Mouse (Mus musculus): ENCODE results near the gene Pnkp. TPM values are rescaled to one million over a fixed set of nuclear protein-coding genes. Genes with fewer than 3 reads are reported as not detected.
A peak's percentile ranks its signal among the peaks of the same experiment; 100 is the strongest.

The Pnkp gene
- total and polyA plus RNA-seq, 2 experiments from 2014 or later = 29.8 to 30.5 TPM

- H3K9ac ChIP-seq = no peak overlapping the region
- no peak overlapping the region for H3K4me2 ChIP-seq (ENCODE audit: low read depth)
- H3K9me3 ChIP-seq (ENCODE audit: low read length) = no peaks in the 10 kb centered on the region
- H3K36me3 ChIP-seq (ENCODE audit: insufficient read depth) = peaks cover 24% of the 10 kb centered on the region
- no peak for TF ChIP-seq CTCF (IDR thresholded peaks at IDR 0.05; ENCODE audit: low read depth)
- H3K4me1 ChIP-seq (ENCODE audit: insufficient read depth) = peaks cover 8% of the 10 kb centered on the region; the same call in 1 of the 2 replicates
- no peak overlapping the region for H3K4me3 ChIP-seq (ENCODE audit: low read depth, low read length)
- DNase-seq = no peak
- WGBS = 80% methylated on average over 6 of the region's 6 CpGs
- 0 out of 2 replicates have a peak, but pooled peaks cover 8% of the 10 kb centered on the region for H3K27me3 ChIP-seq (ENCODE audit: insufficient read depth, low read length)
- no peak for ATAC-seq
- no peak overlapping the region for H3K27ac ChIP-seq (ENCODE audit: low read depth, low read length)
These were observed 18.9 kb upstream of the Pnkp start for GRCm38 (mm10) chr7:44838073-44838472.

GRCm38 (mm10) chr7:44839171-44839490 lies 17.8 kb upstream of the Pnkp start:
- Histone ChIP-seq H3K36me3 (ENCODE audit: insufficient read depth) (peaks cover 34% of the 10 kb centered on the region), H3K4me2 (ENCODE audit: low read depth) (peak overlapping the region; percentile 47), H3K27ac (ENCODE audit: low read depth, low read length) (no peak overlapping the region), H3K27me3 (ENCODE audit: insufficient read depth, low read length) (0 out of 2 replicates have a peak, but pooled peaks cover 8% of the 10 kb centered on the region), H3K9me3 (ENCODE audit: low read length) (no peaks in the 10 kb centered on the region), H3K4me1 (ENCODE audit: insufficient read depth) (peaks cover 8% of the 10 kb centered on the region; the same call in 1 of the 2 replicates), H3K4me3 (ENCODE audit: low read depth, low read length) (peak overlapping the region; percentile 28; the same call in 1 of the 2 replicates), H3K9ac (peak overlapping the region; percentile 46; the same call in 1 of the 2 replicates)
- peak; percentile 20 for ATAC-seq
- no peak for DNase-seq
- 28% methylated on average over 11 of the region's 11 CpGs for WGBS
- no peak for TF ChIP-seq CTCF (IDR thresholded peaks at IDR 0.05; ENCODE audit: low read depth)

- Histone ChIP-seq H3K4me2 (ENCODE audit: low read depth) (peak overlapping the region; percentile 47), H3K27me3 (ENCODE audit: insufficient read depth, low read length) (0 out of 2 replicates have a peak, but pooled peaks cover 8% of the 10 kb centered on the region), H3K9me3 (ENCODE audit: low read length) (no peaks in the 10 kb centered on the region), H3K4me3 (ENCODE audit: low read depth, low read length) (peak overlapping the region; percentile 28), H3K36me3 (ENCODE audit: insufficient read depth) (peaks cover 39% of the 10 kb centered on the region), H3K27ac (ENCODE audit: low read depth, low read length) (no peak overlapping the region), H3K9ac (peak overlapping the region; percentile 46), H3K4me1 (ENCODE audit: insufficient read depth) (peaks cover 8% of the 10 kb centered on the region; the same call in 1 of the 2 replicates)
- ATAC-seq (peak; percentile 68), DNase-seq (peak; percentile 73)
- TF ChIP-seq CTCF (IDR thresholded peaks at IDR 0.05; ENCODE audit: low read depth) = no peak
- WGBS = 2% methylated on average over 58 of the region's 58 CpGs
These were observed 17.3 kb upstream of the Pnkp start for GRCm38 (mm10) chr7:44839491-44840191.

GRCm38 (mm10) chr7:44840426-44840825 lies 16.5 kb upstream of the Pnkp start:
- Histone ChIP-seq H3K27ac (ENCODE audit: low read depth, low read length) (no peak overlapping the region), H3K36me3 (ENCODE audit: insufficient read depth) (peaks cover 47% of the 10 kb centered on the region), H3K27me3 (ENCODE audit: insufficient read depth, low read length) (0 out of 2 replicates have a peak, but pooled peaks cover 8% of the 10 kb centered on the region), H3K9me3 (ENCODE audit: low read length) (no peaks in the 10 kb centered on the region), H3K9ac (no peak overlapping the region), H3K4me3 (ENCODE audit: low read depth, low read length) (no peak overlapping the region), H3K4me2 (ENCODE audit: low read depth) (peak overlapping the region; percentile 47; the same call in 1 of the 2 replicates), H3K4me1 (ENCODE audit: insufficient read depth) (peaks cover 8% of the 10 kb centered on the region; the same call in 1 of the 2 replicates)
- no peak for TF ChIP-seq CTCF (IDR thresholded peaks at IDR 0.05; ENCODE audit: low read depth)
- 54% methylated on average over 14 of the region's 14 CpGs for WGBS
- DNase-seq = no peak
- no peak for ATAC-seq

- Histone ChIP-seq H3K4me1 (ENCODE audit: insufficient read depth) (peaks cover 8% of the 10 kb centered on the region; the same call in 1 of the 2 replicates), H3K9me3 (ENCODE audit: low read length) (no peaks in the 10 kb centered on the region), H3K27ac (ENCODE audit: low read depth, low read length) (no peak overlapping the region), H3K27me3 (ENCODE audit: insufficient read depth, low read length) (0 out of 2 replicates have a peak, but pooled peaks cover 8% of the 10 kb centered on the region), H3K4me3 (ENCODE audit: low read depth, low read length) (no peak overlapping the region), H3K4me2 (ENCODE audit: low read depth) (no peak overlapping the region), H3K36me3 (ENCODE audit: insufficient read depth) (peaks cover 62% of the 10 kb centered on the region), H3K9ac (no peak overlapping the region)
- DNase-seq (no peak), ATAC-seq (no peak)
- WGBS = 94% methylated on average over 8 of the region's 8 CpGs
- TF ChIP-seq CTCF (IDR thresholded peaks at IDR 0.05; ENCODE audit: low read depth) = no peak
These were observed 15.0 kb upstream of the Pnkp start for GRCm38 (mm10) chr7:44841825-44842463.

GRCm38 (mm10) chr7:44845006-44845405 lies 11.9 kb upstream of the Pnkp start:
- peaks cover 62% of the 10 kb centered on the region for H3K36me3 ChIP-seq (ENCODE audit: insufficient read depth)
- no peak overlapping the region for H3K27ac ChIP-seq (ENCODE audit: low read depth, low read length)
- H3K4me1 ChIP-seq (ENCODE audit: insufficient read depth) = peaks cover 6% of the 10 kb centered on the region; the same call in 1 of the 2 replicates
- no peaks in the 10 kb centered on the region for H3K9me3 ChIP-seq (ENCODE audit: low read length)
- H3K4me3 ChIP-seq (ENCODE audit: low read depth, low read length) = no peak overlapping the region
- ATAC-seq (no peak), DNase-seq (no peak)
- no peak overlapping the region for H3K9ac ChIP-seq
- no peak overlapping the region for H3K4me2 ChIP-seq (ENCODE audit: low read depth)
- no peak for TF ChIP-seq CTCF (IDR thresholded peaks at IDR 0.05; ENCODE audit: low read depth)
- H3K27me3 ChIP-seq (ENCODE audit: insufficient read depth, low read length) = 0 out of 2 replicates have a peak, but pooled peaks cover 7% of the 10 kb centered on the region
- whole genome bisulfite sequencing = 93% methylated on average over 10 of the region's 10 CpGs

- Histone ChIP-seq H3K4me1 (ENCODE audit: insufficient read depth) (peaks cover 10% of the 10 kb centered on the region; the same call in 1 of the 2 replicates), H3K9me3 (ENCODE audit: low read length) (no peaks in the 10 kb centered on the region), H3K27me3 (ENCODE audit: insufficient read depth, low read length) (no peaks in the 10 kb centered on the region), H3K4me2 (ENCODE audit: low read depth) (no peak overlapping the region), H3K9ac (no peak overlapping the region), H3K36me3 (ENCODE audit: insufficient read depth) (peaks cover 51% of the 10 kb centered on the region), H3K4me3 (ENCODE audit: low read depth, low read length) (no peak overlapping the region), H3K27ac (ENCODE audit: low read depth, low read length) (no peak overlapping the region)
- WGBS = 90% methylated on average over 7 of the region's 7 CpGs
- no peak for TF ChIP-seq CTCF (IDR thresholded peaks at IDR 0.05; ENCODE audit: low read depth)
- ATAC-seq = no peak
- DNase-seq = no peak
These were observed 10.1 kb upstream of the Pnkp start for GRCm38 (mm10) chr7:44846804-44847203.

All from forebrain, postnatal 0 days (tissue).